Mouse (Mus musculus) adrenal gland, postnatal 25 days (tissue): ENCODE measurements around the gene Chst8. TPM values are rescaled to one million over a fixed set of nuclear protein-coding genes. Genes with fewer than 3 reads are reported as not detected.

Source experiments
- DNase-seq: peaks from one replicate; pipeline ENCODE4 v3.0.0; 2021; ENCODE audit warnings: mixed read lengths
- long read RNA-seq: library from polyadenylated mRNA; stranded (forward); transcript quantifications from one replicate; pipeline ENCODE4 v2.0.0, GENCODE M21; 2021
- total RNA-seq: library from RNA; stranded (reverse); gene quantifications from 2 replicates; pipeline ENCODE4 v1.2.3, GENCODE M21; 2021

The Chst8 gene
- total RNA-seq = 4.6 and 6.7 TPM in 2 replicates
- long read RNA-seq, partial matches to known transcripts = 0 of 4 reads
- long read RNA-seq, other reads (novel, unspliced or antisense) = 0 of 4 reads

GRCm38 (mm10) chr7:34812531-34813111 is at the start of gene Chst8:
TSS of gene Chst8 (minus strand) at chr7:34812711.
- peak; percentile 91 for DNase-seq

GRCm38 (mm10) chr7:34858291-34858690 is 45.8 kb upstream of the Chst8 start:
- peak; percentile 48 for DNase-seq

- peak; percentile 9 for DNase-seq
Observed at GRCm38 (mm10) chr7:34854781-34855352, 42.4 kb upstream of the Chst8 start.

DNA sequence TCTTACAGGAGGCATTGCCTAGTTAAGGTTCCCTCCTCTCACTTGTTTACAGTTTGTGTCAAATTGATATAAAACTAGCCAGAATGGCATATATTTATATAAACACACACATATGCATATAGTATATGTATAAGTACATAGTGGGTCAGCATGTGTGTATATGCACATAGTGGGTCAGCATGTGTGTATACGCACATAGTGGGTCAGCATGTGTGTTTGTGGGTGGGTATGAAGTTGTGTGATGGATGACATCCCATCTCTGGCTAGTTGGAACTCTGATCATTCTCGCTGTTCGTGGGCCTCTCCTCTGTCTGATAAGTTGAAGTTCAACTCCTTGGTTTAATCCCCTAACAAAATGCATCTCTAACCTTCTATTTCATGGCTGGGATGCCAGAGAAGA is 40.9 kb upstream of the Chst8 start:
- DNase-seq = no peak

DNA sequence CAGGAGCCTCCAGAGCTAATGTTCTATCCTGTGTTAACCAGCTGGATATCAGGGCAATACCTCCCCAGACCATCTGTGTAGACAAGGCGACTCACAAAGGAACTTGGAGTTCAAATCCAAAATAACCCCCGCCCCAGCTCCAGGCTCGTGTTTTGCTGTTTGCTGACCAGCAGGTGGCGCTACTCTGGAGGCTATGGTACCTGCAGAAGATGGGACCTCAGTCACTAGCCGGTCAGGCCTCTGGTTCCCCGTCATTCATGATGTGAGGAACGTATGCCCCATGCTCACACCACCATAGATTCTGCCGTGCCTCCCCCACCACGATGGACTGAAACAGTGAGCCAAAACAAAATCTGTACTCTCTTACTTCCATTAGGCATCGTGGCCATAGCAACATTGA is 37.1 kb upstream of the Chst8 start:
- peak; percentile 43 for DNase-seq

GRCm38 (mm10) chr7:34848811-34849210 is 36.3 kb upstream of the Chst8 start:
- DNase-seq = no peak

- DNase-seq = no peak
Observed at GRCm38 (mm10) chr7:34847900-34848299, 35.4 kb upstream of the Chst8 start.

- DNase-seq = no peak
Observed at GRCm38 (mm10) chr7:34847410-34847809, 34.9 kb upstream of the Chst8 start.

DNA sequence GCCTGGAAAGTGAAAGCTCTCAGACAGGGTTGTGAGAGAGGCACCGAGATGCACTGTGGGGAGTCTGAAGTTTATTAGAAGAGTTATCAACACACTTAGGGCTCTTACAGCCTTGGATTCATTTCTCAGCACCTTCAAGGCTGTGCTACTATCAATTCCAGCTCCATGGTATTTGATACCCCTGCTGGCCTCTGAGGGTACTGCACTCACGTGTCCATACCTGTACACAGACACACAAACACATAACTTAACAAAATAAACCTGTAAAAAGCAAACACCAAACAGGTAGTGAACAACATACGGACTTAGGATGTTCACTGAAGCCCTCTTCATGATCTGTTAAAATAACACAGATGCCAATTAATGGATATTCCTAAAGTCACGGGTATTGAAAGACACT is 26.2 kb upstream of the Chst8 start:
- DNase-seq = no peak

DNA sequence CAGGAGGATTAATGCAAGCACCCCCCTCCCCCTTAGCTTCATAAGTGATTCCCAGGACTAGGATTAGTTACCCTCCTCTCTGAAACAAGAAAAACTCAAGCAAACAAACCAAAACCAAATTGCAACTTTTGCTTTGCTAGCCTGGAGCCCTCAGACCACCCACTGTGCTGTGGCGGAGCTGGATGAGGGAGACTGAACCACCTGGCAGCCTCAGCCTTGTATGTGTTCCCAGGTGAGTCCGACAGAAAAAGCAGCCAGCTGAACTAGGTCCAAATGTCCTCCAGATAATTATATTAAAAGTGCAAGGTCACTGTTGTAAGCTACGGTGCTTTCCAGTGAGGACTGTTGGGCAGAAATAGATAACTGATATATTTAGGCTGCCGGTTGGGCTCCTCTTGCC is 25.7 kb upstream of the Chst8 start:
- no peak for DNase-seq

- no peak for DNase-seq
Observed at GRCm38 (mm10) chr7:34826255-34826909, 13.9 kb upstream of the Chst8 start.

DNA sequence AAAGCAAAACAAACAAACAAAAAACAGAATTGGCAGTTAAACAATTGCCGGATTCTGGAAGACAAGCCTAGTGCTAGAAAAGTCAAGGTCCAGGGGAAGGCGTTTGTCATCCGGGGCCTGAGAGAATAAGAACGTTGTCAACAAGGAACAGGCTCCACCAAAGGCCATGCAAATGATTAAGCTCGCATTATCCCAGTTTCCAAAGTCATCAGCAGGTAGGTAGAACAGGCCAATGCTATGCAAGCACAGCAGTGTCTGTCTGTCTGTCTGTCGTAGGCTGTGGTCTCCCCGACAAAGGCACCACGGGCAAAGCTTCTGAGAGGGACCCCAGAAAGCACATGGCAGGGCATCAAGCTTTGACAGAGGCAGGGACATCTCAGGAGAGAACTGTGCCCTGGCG is 9.1 kb upstream of the Chst8 start:
- DNase-seq = no peak

DNA sequence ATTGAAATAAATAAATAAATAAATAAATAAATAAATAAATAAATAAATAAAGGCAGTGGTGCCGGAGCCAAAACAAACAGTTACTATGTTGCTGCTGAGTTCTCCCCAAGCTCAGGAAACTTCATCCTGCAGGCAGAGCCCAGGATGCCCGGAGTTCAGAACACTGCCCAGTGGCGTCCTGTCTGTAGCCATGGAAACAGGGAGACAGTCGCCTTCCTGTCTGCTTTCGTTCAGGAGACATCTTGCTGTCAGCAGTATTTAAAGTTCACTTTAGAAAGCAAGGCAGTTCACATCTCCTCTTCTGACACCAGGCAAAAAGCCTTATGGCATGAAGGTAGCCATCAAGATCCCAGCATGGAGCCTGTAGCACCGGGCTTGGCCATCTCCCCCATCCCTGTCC is 8.0 kb upstream of the Chst8 start:
- DNase-seq = no peak

GRCm38 (mm10) chr7:34819796-34820195 is 7.3 kb upstream of the Chst8 start:
- no peak for DNase-seq

DNA sequence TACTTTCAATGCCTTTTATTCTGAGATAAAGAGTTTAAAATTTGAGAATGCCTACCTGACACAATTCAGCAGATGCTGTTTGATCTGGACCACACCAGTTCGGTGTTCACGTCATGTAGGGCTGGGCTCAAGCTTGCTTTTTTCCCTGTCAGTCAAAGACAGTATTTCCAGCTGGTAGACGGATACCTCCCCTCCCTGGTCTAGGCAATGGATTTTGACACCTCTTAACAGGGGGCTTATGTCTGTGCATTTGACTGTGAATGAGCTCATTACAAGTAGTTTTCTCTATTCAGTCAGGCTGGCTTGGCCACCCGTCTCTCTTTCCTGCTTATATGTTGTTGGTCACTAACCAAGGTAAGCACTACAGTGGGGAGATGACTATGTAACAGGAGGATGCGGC is 6.1 kb upstream of the Chst8 start:
- DNase-seq = no peak

DNA sequence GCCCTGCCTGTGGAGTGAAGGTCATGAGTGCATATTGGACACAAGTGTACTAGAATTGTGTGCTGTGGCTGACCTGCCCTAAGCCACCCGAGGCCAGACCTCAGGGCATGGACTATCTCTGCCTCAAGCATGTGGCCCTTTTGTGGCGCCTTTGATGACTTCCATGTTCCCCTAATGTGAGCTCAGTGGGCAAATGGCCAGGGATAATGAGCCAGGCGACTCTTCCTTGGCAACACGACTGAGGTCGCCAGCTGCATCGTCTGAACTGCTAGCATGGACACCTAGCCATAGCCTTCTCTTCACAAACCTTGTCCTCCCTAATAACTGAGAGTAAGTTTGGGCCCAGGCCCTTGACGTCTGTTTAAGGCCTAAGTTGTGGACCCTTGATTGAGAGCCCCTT is 4.5 kb upstream of the Chst8 start:
- DNase-seq = no peak

- DNase-seq = no peak
Observed at GRCm38 (mm10) chr7:34814801-34815200, 2.3 kb upstream of the Chst8 start.

DNA sequence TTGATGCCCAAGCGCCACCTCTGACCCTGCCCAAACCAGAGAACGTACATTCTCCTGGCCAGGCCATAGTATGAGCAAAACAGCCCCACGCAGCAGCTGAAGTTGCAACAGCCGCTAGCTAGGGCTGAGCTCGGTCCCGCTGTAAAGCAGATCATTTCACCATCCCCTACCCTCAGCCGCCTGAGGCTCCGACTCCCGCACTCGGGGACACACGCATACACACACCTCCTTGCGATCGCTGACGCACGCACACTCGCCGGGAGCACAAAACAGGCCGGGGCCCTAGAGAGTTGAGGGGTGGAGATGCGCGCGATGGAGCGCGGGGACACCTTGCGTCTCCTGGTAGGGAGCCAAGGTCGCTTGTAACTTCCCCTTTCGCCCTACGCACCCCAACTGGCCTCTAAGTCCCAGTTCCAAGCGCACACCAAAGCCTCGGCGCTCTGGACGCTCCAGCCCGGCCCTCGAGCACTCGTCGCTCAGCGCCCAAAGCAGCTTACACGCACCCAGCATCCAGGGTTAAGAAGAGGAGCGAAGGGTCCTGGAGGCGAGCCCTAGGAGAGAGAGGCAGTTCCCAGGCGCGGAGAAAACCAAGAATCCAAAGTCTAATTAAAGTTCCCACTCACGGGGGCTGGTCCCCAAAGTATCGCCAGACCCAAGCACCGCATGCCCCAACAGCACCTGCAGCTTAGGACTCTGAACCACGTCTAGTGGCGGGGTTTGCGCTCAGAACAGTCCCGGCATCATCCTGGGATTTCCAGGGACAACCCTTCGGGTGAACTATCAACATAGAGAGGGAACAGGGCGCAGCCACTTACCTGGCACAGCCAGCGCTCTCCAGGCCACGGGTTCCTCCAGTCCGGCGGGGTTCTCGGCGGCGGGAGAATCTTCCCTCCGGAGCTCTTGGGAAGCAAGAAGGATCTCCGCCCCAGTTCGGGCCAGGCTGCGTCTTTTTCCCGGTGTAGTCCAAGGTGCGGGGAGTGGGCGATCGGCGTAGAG is 682 bp downstream of the Chst8 start:
- peak; percentile 30 for DNase-seq

DNA sequence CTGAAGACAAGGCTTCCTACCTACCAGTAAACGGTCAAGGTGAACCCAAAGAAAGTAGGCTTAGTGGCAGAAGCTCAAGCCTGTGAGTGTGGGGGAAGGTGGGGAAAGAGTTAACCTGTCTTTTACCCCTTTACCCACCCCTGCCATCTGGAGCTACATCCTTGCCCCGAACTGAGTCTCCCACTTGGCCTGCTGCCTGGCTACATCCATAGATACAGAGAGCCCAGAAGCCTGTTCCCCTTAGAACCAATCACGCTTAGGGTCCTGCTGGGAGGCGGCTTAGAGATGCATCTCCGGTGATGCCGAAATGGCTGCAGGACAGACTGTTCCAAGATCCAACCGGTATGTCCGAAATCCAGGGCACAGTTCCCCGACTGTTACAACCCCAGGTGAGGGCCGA is 1.5 kb downstream of the Chst8 start:
- no peak for DNase-seq

GRCm38 (mm10) chr7:34806307-34806706 is 6.2 kb downstream of the Chst8 start:
- DNase-seq = peak; percentile 81

GRCm38 (mm10) chr7:34805691-34806205 is 6.8 kb downstream of the Chst8 start:
- DNase-seq = peak; percentile 37

DNA sequence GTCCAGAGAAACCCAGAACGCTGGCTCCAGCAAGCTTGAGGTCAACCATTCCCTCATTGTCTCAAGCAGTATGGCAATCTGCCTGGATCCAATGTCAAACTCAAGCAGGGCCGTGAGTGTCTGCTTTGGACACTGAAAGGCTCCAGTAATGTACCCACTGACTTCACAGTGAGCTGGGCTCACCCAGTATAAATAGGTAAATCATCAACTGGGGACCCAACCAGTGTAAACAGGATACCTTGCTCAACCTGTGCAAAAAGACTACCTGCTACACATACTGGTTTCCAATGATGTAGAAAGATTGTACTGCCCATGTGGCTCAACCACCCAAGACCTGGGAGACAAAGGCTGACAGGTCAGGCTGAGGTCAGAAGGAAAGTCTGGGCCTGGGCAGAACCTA is 7.5 kb downstream of the Chst8 start:
- no peak for DNase-seq
